Mouse (Mus musculus): ENCODE measurements around the gene Ppp1r1b. TPM values are rescaled to one million over a fixed set of nuclear protein-coding genes. Genes with fewer than 3 reads are reported as not detected.

Ppp1r1b gene
- polyA plus RNA-seq, 1 experiment = not detected

DNA sequence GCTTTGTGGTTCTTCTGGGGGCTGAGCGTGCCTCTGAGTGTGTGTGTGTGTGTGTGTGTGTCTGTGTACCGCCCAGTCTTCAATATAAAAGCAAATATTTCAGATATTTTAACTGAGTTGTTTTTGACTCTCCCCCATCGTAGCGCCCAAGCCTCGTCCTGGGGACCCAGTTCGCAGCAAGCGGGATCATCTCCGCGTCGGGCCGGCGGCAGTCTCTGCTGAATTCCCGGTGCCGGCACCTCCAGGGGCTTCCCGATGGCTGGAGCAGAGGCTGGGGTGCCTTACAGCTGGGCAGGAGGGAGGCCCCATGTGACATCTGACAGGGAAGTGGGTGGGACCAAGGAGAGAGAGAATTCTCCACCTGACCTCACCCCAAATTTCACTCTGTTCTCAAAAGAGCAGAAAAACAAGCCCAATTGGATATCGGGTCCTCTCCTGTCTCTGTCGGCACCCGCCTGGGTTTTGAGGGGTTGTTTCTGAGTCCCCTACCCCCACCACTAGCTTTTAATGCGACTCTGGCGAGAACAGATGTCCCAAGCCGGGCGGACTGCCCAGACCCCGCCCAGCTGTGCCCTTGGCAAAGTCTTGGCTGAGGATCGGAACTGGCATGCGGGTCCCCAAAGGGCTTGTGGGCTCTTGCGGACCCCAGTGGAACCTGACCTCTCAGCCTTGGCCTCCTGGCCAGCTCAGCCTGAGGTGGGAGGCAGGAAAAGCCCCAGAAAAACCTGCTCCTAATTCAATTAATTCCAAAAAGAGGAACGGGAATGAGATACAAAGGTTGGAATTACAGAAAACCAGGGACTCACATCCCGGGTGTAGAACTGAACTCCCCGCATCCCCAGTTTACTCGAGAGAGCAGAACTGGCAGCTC is 27.2 kb upstream of the Ppp1r1b start:
- peaks cover 81% of the 10 kb centered on the region for H3K27me3 ChIP-seq (ENCODE audit: control insufficient read depth, insufficient read depth, insufficient read length)
- H3K4me2 ChIP-seq (ENCODE audit: low read depth) = no peak overlapping the region
- H3K79me2 ChIP-seq (ENCODE audit: control insufficient read depth, insufficient read depth) = no peaks in the 10 kb centered on the region
- H3ac ChIP-seq (ENCODE audit: control insufficient read depth, insufficient read length) = no peak overlapping the region
- no peak overlapping the region for H3K4me3 ChIP-seq
- no peaks in the 10 kb centered on the region for H3K36me3 ChIP-seq (ENCODE audit: control insufficient read depth, insufficient read depth)
- no peak for TF ChIP-seq MAX (IDR thresholded peaks at IDR 0.05; ENCODE audit: low read depth)
- TF ChIP-seq REST (IDR thresholded peaks at IDR 0.05; ENCODE audit: insufficient read depth, insufficient read length) = no peak
- no peak for TF ChIP-seq E2F4 (IDR thresholded peaks at IDR 0.05; ENCODE audit: insufficient read depth)
- no peak for TF ChIP-seq POLR2AphosphoS2 (IDR thresholded peaks at IDR 0.05; ENCODE audit: insufficient read length, low read depth)
- no peak for TF ChIP-seq USF1 (IDR thresholded peaks at IDR 0.05; ENCODE audit: low read depth)
- TF ChIP-seq CEBPB (IDR thresholded peaks at IDR 0.05; ENCODE audit: insufficient read depth, poor library complexity, severe bottlenecking) = no peak
- no peak for TF ChIP-seq SRF (IDR thresholded peaks at IDR 0.05; ENCODE audit: control insufficient read depth, insufficient read length, low read depth)
- no peak for TF ChIP-seq POLR2A (IDR thresholded peaks at IDR 0.05; ENCODE audit: insufficient read length, low read depth)
- no peak for TF ChIP-seq TCF3 (IDR thresholded peaks at IDR 0.05; ENCODE audit: insufficient read length, low read depth)
- TF ChIP-seq MYOD1 (IDR thresholded peaks at IDR 0.05; ENCODE audit: control insufficient read depth in 1 of 3, insufficient read length in 2 of 3, low read depth in 2 of 3) = no peak
- TF ChIP-seq MYOG (IDR thresholded peaks at IDR 0.05; ENCODE audit: control insufficient read depth in 1 of 3, insufficient read depth in 1 of 3, insufficient read length in 2 of 3, low read depth in 2 of 3) = no peak
- no peak for TF ChIP-seq TCF12 (IDR thresholded peaks at IDR 0.05; ENCODE audit: insufficient read depth, poor library complexity, severe bottlenecking)

DNA sequence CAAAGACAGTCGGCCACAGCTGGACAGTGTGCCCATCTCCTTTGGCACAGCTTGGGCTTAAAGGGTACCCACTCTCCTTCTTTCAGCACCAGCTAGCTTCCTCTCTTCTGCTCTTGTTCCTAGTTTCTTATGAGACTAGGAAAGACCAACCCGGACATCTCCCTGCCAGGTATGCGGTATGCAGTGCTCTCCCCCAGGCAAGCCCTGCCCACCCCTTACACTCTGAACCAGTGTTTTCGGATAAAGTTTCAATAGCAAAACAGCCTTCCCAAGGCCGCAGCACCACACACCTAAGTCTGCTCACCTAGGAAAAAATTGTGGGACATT is 26.6 kb upstream of the Ppp1r1b start:
- no peaks in the 10 kb centered on the region for H3K79me2 ChIP-seq (ENCODE audit: control insufficient read depth, insufficient read depth)
- no peak overlapping the region for H3K4me3 ChIP-seq
- H3K36me3 ChIP-seq (ENCODE audit: control insufficient read depth, insufficient read depth) = no peaks in the 10 kb centered on the region
- H3K4me2 ChIP-seq (ENCODE audit: low read depth) = no peak overlapping the region
- no peak overlapping the region for H3ac ChIP-seq (ENCODE audit: control insufficient read depth, insufficient read length)
- TF ChIP-seq E2F4 (IDR thresholded peaks at IDR 0.05; ENCODE audit: insufficient read depth) = no peak
- TF ChIP-seq USF1 (IDR thresholded peaks at IDR 0.05; ENCODE audit: low read depth) = no peak
- no peak for TF ChIP-seq TCF3 (IDR thresholded peaks at IDR 0.05; ENCODE audit: insufficient read length, low read depth)
- TF ChIP-seq MYOG (IDR thresholded peaks at IDR 0.05; ENCODE audit: control insufficient read depth in 1 of 3, insufficient read depth in 1 of 3, insufficient read length in 2 of 3, low read depth in 2 of 3) = no peak
- TF ChIP-seq CEBPB (IDR thresholded peaks at IDR 0.05; ENCODE audit: insufficient read depth, poor library complexity, severe bottlenecking) = no peak
- H3K27me3 ChIP-seq (ENCODE audit: control insufficient read depth, insufficient read depth, insufficient read length) = peaks cover 76% of the 10 kb centered on the region

DNA sequence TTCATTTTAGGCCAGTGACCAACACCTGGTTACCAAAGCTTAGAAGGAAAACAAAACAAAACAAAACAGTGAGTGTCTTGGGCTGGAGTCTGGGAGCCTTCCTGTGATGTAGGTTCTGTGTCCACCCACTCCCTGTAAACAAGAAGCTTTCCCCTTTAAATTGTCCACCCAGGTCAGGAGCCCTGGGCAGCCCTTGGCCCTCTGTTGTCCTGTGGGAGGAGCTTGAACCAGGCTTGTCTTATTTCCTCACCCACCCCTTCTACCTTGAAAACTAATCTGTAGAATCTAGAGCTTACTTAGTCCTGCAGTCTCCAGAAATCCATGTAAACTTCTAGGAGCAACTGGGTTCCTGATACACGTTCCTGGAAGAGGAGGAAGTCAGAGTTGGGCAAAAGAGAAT is 26.0 kb upstream of the Ppp1r1b start:
- Histone ChIP-seq H3K4me3 (no peak overlapping the region), H3K4me2 (ENCODE audit: low read depth) (no peak overlapping the region), H3K79me2 (ENCODE audit: control insufficient read depth, insufficient read depth) (no peaks in the 10 kb centered on the region), H3K27me3 (ENCODE audit: control insufficient read depth, insufficient read depth, insufficient read length) (peaks cover 76% of the 10 kb centered on the region), H3ac (ENCODE audit: control insufficient read depth, insufficient read length) (no peak overlapping the region), H3K36me3 (ENCODE audit: control insufficient read depth, insufficient read depth) (no peaks in the 10 kb centered on the region)
- TF ChIP-seq E2F4 (IDR thresholded peaks at IDR 0.05; ENCODE audit: insufficient read depth) (no peak), MYOD1 (IDR thresholded peaks at IDR 0.05; ENCODE audit: control insufficient read depth in 1 of 3, insufficient read length in 2 of 3, low read depth in 2 of 3) (no peak), TCF12 (IDR thresholded peaks at IDR 0.05; ENCODE audit: insufficient read depth, poor library complexity, severe bottlenecking) (no peak), TCF3 (IDR thresholded peaks at IDR 0.05; ENCODE audit: insufficient read length, low read depth) (no peak), REST (IDR thresholded peaks at IDR 0.05; ENCODE audit: insufficient read depth, insufficient read length) (no peak), USF1 (IDR thresholded peaks at IDR 0.05; ENCODE audit: low read depth) (no peak), MYOG (IDR thresholded peaks at IDR 0.05; ENCODE audit: control insufficient read depth in 1 of 3, insufficient read depth in 1 of 3, insufficient read length in 2 of 3, low read depth in 2 of 3) (no peak), POLR2A (IDR thresholded peaks at IDR 0.05; ENCODE audit: insufficient read length, low read depth) (no peak), SRF (IDR thresholded peaks at IDR 0.05; ENCODE audit: control insufficient read depth, insufficient read length, low read depth) (no peak), CEBPB (IDR thresholded peaks at IDR 0.05; ENCODE audit: insufficient read depth, poor library complexity, severe bottlenecking) (no peak), MAX (IDR thresholded peaks at IDR 0.05; ENCODE audit: low read depth) (no peak), POLR2AphosphoS2 (IDR thresholded peaks at IDR 0.05; ENCODE audit: insufficient read length, low read depth) (no peak)

DNA sequence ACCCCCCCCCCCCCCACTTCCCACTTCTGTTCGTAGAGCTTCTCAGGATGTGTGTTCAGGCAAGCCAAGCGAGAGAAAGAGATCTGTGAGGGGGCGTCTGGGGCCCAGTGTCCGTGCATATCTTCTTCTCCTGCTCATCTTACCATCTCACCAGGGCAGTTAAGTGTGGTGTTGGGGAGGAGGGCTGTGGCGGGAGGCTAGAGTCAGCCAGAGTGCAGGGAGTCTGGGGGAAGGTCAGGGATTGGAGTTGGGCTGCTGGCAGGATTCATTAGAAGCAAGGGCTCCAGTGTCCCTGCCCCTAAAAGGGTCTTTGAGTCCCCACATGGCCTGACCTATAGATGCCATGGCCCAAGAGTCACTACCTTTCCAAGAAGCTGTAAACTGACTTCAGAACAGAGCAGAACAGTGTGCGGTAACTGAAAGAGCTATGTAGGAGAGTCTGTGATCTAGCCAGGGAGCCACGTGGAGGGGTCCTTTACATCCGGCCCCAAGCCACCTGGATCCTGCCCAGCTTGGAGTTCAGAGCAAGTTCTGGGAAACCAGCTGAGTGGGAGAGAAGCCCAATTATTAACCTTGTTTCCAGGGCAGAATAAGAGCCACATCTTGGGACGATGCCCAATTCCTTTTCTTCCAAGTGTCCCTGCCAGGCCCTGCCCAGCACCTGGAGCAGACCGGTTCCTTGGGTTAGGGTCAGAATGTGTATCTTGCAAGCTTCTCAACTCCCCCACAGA is 24.9 kb upstream of the Ppp1r1b start:
- H3K27me3 ChIP-seq (ENCODE audit: control insufficient read depth, insufficient read depth, insufficient read length) = peaks cover 76% of the 10 kb centered on the region
- no peak overlapping the region for H3K4me3 ChIP-seq
- no peak for TF ChIP-seq TCF12 (IDR thresholded peaks at IDR 0.05; ENCODE audit: insufficient read depth, poor library complexity, severe bottlenecking)
- TF ChIP-seq SRF (IDR thresholded peaks at IDR 0.05; ENCODE audit: control insufficient read depth, insufficient read length, low read depth) = no peak
- no peak for TF ChIP-seq POLR2A (IDR thresholded peaks at IDR 0.05; ENCODE audit: insufficient read length, low read depth)
- no peak for TF ChIP-seq MAX (IDR thresholded peaks at IDR 0.05; ENCODE audit: low read depth)
- no peak for TF ChIP-seq MYOG (IDR thresholded peaks at IDR 0.05; ENCODE audit: control insufficient read depth in 1 of 3, insufficient read depth in 1 of 3, insufficient read length in 2 of 3, low read depth in 2 of 3)
- no peak for TF ChIP-seq CEBPB (IDR thresholded peaks at IDR 0.05; ENCODE audit: insufficient read depth, poor library complexity, severe bottlenecking)
- no peak for TF ChIP-seq USF1 (IDR thresholded peaks at IDR 0.05; ENCODE audit: low read depth)
- no peak for TF ChIP-seq POLR2AphosphoS2 (IDR thresholded peaks at IDR 0.05; ENCODE audit: insufficient read length, low read depth)
- TF ChIP-seq TCF3 (IDR thresholded peaks at IDR 0.05; ENCODE audit: insufficient read length, low read depth) = no peak
- TF ChIP-seq MYOD1 (IDR thresholded peaks at IDR 0.05; ENCODE audit: control insufficient read depth in 1 of 3, insufficient read length in 2 of 3, low read depth in 2 of 3) = no peak
- no peaks in the 10 kb centered on the region for H3K79me2 ChIP-seq (ENCODE audit: control insufficient read depth, insufficient read depth)
- no peaks in the 10 kb centered on the region for H3K36me3 ChIP-seq (ENCODE audit: control insufficient read depth, insufficient read depth)
- H3ac ChIP-seq (ENCODE audit: control insufficient read depth, insufficient read length) = no peak overlapping the region
- H3K4me2 ChIP-seq (ENCODE audit: low read depth) = no peak overlapping the region

All from myocyte (in vitro differentiated cells).